Mouse (Mus musculus) retina, adult 2 months (tissue): ENCODE data around the gene Gm3594.
"Not testable (repeated sequence)": the region's sequence is repeated elsewhere in the genome, so short reads cannot be mapped to it uniquely, and the experiment has no call there.

Experiments used
- DNase-seq: peaks from one replicate; pipeline ENCODE4 v3.0.0-alpha.2; 2012; ENCODE audit warnings: low read depth, low spot score

Gene Gm3594

DNA sequence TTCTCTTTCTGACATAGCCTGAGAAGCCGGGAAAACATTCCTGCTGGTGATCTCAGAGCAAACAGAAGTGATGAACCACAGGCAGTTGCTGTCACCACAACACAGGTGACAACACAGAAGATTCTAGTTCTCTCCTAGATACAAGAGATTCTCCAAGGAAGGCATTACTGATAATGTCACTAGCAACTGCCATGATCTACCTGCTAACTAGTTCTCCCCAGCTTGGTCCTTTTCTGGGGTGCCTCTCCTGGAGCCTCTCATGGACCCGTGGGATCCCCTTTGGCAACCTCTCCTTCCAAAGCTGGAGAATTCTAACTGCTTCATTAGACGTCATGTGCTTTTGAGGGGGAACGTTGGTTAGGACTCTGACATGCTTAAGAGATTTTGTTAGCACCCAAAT, at the start of gene Gm3594:
Gene Gm3594 (minus strand): TSS at position 101 of the 400 bp plus-strand sequence.
- not testable (repeated sequence) for DNase-seq

DNA sequence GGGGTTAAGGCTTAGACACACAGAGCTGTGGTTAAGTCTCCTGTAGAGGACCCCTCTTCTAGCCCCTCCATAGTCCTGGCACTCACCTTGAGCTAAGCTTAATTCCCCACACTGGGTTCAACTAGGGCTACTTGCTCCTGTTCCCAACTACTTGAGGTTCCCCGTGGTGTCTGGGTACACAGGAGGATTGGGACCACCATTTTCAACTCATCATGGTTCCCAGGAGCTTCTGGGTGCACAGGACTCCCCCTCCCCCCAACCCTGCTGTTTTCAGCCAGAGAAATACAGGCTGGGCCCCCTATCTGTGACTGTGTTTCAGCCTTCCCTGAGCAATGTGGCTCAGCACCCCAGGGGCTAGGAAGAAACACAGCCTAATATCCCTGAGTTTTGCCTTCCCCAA, 41.9 kb upstream of the Gm3594 start:
- DNase-seq = not testable (repeated sequence)

DNA sequence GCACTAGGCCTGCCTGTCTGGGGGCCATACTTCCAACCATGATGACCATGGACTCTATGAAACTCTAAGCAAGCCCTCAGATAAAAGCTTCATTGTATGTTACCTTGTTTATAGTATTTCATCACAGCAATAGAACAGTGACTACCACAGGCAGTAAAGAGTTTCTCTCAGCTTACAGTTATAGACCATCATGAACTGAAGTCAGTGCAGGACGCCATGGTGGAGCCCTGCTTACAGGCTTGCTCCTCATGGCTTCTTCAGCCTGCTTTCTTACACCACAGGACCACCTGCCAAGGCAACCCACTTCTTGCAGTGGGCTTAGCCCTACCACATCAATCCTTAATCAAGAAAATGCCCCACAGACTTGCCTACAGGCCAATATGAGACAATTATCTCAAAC, 41.1 kb upstream of the Gm3594 start:
- DNase-seq = not testable (repeated sequence)

DNA sequence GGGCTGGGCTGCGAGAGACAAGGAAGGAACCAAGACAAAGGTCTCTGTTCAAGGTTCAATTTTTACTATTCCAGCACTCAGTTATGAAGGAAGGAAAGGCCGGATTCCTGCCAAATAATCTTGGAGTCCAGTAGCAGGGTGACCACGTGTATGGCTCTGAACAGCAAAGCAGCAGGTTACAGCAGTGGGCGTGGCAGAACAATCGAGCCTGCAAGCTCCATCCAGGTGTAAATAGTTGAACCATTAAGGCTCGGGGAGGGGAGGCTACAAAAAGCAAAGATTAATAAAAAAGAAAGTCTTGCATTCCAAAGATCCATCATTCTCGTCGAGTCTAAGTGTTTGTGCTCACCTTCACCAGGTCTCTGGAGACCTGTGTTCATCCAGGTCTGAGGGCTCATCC, 37.7 kb upstream of the Gm3594 start:
- not testable (repeated sequence) for DNase-seq

DNA sequence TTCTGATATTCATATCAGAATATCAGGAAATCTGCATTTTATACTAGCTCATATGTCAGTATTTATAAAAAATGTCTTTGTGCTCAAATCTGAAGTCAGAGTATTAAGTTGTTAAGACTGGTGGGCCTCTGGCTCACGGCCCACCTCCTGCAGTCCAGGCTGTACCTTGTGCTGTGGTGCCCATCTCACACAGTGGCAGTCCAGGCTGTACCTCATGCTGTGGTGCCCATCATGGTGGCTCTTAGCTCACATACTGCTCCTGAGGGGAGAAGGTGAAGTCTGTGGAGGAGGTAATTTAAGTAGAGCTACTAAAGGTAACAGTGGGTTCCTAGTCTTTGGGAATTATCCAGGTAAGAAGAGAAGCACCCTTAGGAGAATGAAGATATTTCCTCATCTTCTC, 27.4 kb upstream of the Gm3594 start:
- not testable (repeated sequence) for DNase-seq

DNA sequence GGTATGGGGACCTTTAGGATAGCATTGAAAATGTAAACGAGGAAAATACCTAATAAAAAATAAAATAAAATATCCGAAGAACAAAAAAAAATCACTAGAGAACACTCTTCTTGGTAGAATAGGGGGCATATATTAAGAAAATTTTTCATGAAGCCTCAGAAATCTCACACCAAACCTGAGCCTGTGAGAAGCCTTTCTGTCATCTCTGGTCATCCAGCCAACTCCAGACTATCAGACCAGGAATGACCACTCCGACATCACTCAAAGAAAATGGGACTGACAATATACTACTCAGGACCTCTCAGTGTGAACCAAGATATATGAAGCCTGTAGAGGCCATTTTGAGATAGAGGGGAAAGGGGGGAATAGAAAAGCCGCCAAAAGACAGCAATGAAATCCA, 3.6 kb downstream of the Gm3594 start:
- not testable (repeated sequence) for DNase-seq

DNA sequence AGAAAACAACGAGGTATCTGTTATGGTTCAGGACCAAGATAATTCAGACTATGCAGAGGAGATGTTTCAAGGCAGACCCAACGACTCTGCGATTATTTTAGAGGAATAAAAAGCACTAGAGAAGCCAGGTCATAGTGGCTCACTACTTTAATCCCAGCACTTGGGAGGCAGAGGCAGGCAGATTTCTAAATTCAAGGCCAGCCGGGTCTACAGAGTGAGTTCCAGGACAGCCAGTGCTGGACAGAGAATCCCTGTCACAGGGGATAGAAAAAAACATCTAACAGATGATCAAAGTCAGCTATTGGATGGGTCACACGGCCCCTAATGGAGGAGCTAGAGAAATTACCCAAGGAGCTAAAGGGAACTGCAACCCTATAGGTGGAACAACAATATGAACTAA, 4.2 kb downstream of the Gm3594 start:
- not testable (repeated sequence) for DNase-seq

DNA sequence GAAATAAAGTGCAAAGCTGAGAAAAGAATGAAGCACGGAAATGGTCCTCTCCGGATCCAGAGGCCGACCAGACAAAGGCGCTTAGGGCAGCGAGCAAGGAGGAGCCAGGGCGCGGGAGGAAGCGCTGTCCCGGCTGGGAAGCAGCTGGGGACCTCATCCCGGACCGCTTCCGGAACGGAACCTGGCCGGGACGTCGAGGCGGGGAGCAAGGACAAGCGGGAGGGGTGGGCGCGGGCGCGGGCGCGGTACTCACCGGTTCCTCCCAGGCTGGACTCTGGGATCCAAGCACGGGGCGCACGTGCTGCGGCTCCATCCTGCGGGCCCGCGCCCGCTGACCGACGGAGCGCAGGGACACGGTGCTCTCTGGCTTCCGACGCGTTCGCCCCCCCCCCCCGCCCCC, 17.6 kb downstream of the Gm3594 start:
- DNase-seq = not testable (repeated sequence)

DNA sequence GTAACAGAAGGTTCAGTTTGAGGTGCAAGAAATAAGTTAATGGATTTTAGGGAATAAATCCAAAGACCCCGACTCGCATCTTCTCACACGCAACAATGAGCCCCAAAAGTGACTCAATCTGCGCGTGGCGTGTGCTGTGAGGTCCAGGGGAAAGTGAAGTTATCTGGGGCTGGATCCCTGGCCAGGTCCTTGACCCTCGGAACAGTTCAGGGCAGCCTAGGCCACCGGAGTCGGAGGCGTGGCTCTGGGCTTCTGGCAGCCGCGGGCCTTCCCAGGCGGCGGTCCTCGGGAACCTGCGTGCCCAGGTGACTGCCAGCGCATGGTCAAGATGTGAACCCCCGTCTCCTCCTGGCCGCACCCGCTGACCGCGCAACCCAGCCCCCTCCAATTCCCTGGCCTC, 18.1 kb downstream of the Gm3594 start:
- DNase-seq = not testable (repeated sequence)

DNA sequence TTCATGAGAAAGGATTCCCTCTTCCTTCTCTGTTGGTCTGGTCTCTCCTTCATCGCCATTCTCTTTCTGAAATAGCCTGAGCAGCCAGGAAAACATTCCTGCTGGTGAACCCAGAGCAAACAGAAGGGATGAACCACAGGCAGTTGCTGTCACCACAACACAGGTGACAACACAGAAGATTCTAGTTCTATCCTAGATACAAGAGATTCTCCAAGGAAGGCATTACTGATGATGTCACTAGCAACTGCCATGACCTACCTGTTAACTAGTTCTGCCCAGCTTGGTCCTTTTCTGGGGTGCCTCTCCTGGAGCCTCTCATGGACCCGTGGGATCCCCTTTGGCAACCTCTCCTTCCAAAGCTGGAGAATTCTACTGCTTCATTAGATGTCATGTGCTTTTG, 32.0 kb downstream of the Gm3594 start, which contains the start of gene Gm3591:
Gene Gm3591 (minus strand): TSS at position 101 of the 400 bp plus-strand sequence.
- not testable (repeated sequence) for DNase-seq

DNA sequence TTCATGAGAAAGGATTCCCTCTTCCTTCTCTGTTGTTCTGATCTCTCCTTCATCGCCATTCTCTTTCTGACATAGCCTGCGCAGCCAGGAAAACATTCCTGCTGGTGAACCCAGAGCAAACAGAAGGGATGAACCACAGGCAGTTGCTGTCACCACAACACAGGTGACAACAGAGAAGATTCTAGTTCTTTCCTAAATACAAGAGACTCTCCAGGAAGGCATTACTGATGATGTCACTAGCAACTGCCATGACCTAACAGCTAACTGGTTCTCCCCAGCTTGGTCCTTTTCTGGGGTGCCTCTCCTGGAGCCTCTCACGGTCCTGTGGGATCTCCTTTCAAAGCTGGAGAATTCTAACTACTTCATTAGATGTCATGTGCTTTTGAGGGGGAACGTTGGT, 54.2 kb downstream of the Gm3594 start, which contains the start of gene Gm16440:
Gene Gm16440 (minus strand): TSS at position 101 of the 400 bp plus-strand sequence.
- DNase-seq = not testable (repeated sequence)
